In the genomic region with DNA sequence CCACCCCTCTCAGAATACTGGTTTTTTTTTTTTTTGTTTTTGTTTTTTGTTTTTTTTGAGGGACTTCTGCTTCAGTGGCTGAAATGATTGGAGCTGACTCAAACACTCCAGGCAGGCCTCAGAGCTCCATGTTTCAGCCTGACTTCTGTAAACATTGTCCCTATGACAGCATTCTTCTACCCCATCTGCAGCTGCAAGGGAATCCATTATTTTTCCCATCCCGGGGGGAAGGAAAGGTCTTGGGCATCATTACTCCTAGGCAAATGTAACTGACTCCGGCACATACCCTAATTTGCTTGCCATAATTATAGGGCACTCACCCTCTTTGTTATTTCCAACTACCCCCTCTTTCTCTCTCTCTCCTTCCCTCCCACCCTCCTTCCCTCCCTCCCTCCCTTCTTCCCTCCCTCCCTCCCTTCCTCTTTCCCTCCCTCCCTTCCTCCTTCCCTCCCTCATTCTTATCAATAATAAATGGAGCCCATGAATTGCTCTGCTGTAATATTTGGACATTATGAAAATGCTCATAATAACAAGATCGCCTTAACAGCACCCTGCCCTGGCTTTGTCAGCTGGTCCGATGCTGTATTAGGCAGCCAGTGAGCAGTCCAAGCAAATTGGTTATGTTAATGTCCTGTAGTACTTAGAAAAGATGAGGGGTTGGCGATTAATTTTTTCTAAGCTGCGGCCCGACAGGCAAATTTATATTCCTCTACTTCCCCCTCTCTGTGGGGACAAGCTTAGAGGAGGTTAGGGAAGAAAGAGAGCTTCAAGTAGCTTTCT, we compare ENCODE assay signal across 23 mouse cellular contexts.
DNase-seq lines count a peak whose midpoint lies in the region; ATAC-seq and TF ChIP-seq lines count a peak whose summit lies in the region.
"Had no signal": no experiment of that assay in that cellular context is flagged by ENCODE, and none has a peak within 500 bp of the region (broad histone marks: within the 10 kb centered on the region; RNA-seq: fewer than 3 reads in every experiment).

No protein-coding gene starts in this region.

- DNase-seq in hindbrain, embryonic 11.5 days (ENCODE audit: low spot score), result peak; percentile 12
- peak; percentile 9 for DNase-seq in midbrain, embryonic 14.5 days
- DNase-seq in midbrain, postnatal 0 days (ENCODE audit: low spot score), result no peak
- DNase-seq in retina, postnatal 1 day, result peak; percentile 85
- no peak for DNase-seq in right cerebral cortex, postnatal 14 days
- DNase-seq: adrenal gland, adult 8-10 months; cerebellum, adult 2 months; cerebellum, postnatal 25 days; heart, postnatal 4 days; kidney, adult 2 months; layer of hippocampus, adult 9-11 months had no signal

- no peaks in the 10 kb centered on the region for H3K27me3 ChIP-seq in hindbrain, embryonic 11.5 days (ENCODE audit: control insufficient read depth, insufficient read depth, low read length)
- H3K27me3 ChIP-seq in hindbrain, embryonic 16.5 days (replicated peaks; ENCODE audit: control insufficient read depth, insufficient read depth, low read length), result no peaks in the 10 kb centered on the region
- H3K27me3 ChIP-seq in midbrain, embryonic 14.5 days (ENCODE audit: control insufficient read depth, insufficient read depth, low read length), result no peaks in the 10 kb centered on the region
- no peaks in the 10 kb centered on the region for H3K27me3 ChIP-seq in midbrain, postnatal 0 days (ENCODE audit: insufficient read depth, low read length)
- H3K27me3 ChIP-seq in forebrain, embryonic 15.5 days, result no peaks in the 10 kb centered on the region
- H3K27me3 ChIP-seq: embryonic facial prominence, embryonic 12.5 days; neural tube, embryonic 15.5 days had no signal

- peak; percentile 66 for ATAC-seq in hindbrain, embryonic 11.5 days (ENCODE audit: low FRiP score)
- ATAC-seq in hindbrain, embryonic 16.5 days, result no peak
- peak; percentile 40; the same call in 1 of the 2 replicates for ATAC-seq in midbrain, embryonic 14.5 days (ENCODE audit: low FRiP score, low TSS enrichment)
- ATAC-seq in midbrain, postnatal 0 days (ENCODE audit: low FRiP score), result no peak
- peak; percentile 78 for ATAC-seq in forebrain, embryonic 15.5 days (replicated peaks)
- ATAC-seq: activated CD4-positive, CD25-positive, alpha-beta regulatory T cell, adult 4 months; inflammation-experienced regulatory T-cells, adult 6 months had no signal

- TF ChIP-seq CTCF in midbrain, postnatal 0 days (IDR thresholded peaks at IDR 0.05), result no peak

- H3K4me2 ChIP-seq in hindbrain, embryonic 11.5 days (replicated peaks; ENCODE audit: low read depth, low read length), result no peak overlapping the region
- H3K4me2 ChIP-seq in hindbrain, embryonic 16.5 days (ENCODE audit: low read length), result no peak overlapping the region
- H3K4me2 ChIP-seq in midbrain, embryonic 14.5 days (ENCODE audit: low read length), result no peak overlapping the region
- no peak overlapping the region for H3K4me2 ChIP-seq in midbrain, postnatal 0 days (ENCODE audit: low read depth, low read length, poor library complexity, severe bottlenecking)
- H3K4me2 ChIP-seq in forebrain, embryonic 15.5 days (replicated peaks), result no peak overlapping the region
- H3K4me2 ChIP-seq: embryonic facial prominence, embryonic 12.5 days; neural tube, embryonic 15.5 days had no signal

- H3K4me3 ChIP-seq in hindbrain, embryonic 11.5 days (ENCODE audit: low read depth, low read length), result no peak overlapping the region
- no peak overlapping the region for H3K4me3 ChIP-seq in hindbrain, embryonic 16.5 days (ENCODE audit: low read length)
- no peak overlapping the region for H3K4me3 ChIP-seq in midbrain, embryonic 14.5 days (replicated peaks; ENCODE audit: low read depth, low read length)
- no peak overlapping the region for H3K4me3 ChIP-seq in midbrain, postnatal 0 days (ENCODE audit: low read depth, low read length)
- H3K4me3 ChIP-seq in forebrain, embryonic 15.5 days, result no peak overlapping the region
- H3K4me3 ChIP-seq: embryonic facial prominence, embryonic 12.5 days; erythroblast, embryonic 14.5 days; heart, embryonic 10.5 days; left cerebral cortex, adult 2 months; neural tube, embryonic 15.5 days had no signal

- no peaks in the 10 kb centered on the region for H3K4me1 ChIP-seq in hindbrain, embryonic 11.5 days (replicated peaks; ENCODE audit: control insufficient read depth, insufficient read depth, low read length)
- H3K4me1 ChIP-seq in hindbrain, embryonic 16.5 days (ENCODE audit: control insufficient read depth, insufficient read depth, low read depth, low read length), result no peaks in the 10 kb centered on the region
- H3K4me1 ChIP-seq in midbrain, embryonic 14.5 days (ENCODE audit: control insufficient read depth, insufficient read depth, low read length), result peaks cover 8% of the 10 kb centered on the region; the same call in 1 of the 2 replicates
- no peaks in the 10 kb centered on the region for H3K4me1 ChIP-seq in midbrain, postnatal 0 days (ENCODE audit: insufficient read depth, low read length)
- H3K4me1 ChIP-seq in forebrain, embryonic 15.5 days, result no peaks in the 10 kb centered on the region
- H3K4me1 ChIP-seq: embryonic facial prominence, embryonic 12.5 days; heart, embryonic 10.5 days; neural tube, embryonic 15.5 days had no signal

- H3K9ac ChIP-seq in hindbrain, embryonic 11.5 days (ENCODE audit: low read depth, low read length), result no peak overlapping the region
- H3K9ac ChIP-seq in hindbrain, embryonic 16.5 days (ENCODE audit: low read depth, low read length), result no peak overlapping the region
- no peak overlapping the region for H3K9ac ChIP-seq in midbrain, embryonic 14.5 days (replicated peaks; ENCODE audit: low read length)
- no peak overlapping the region for H3K9ac ChIP-seq in midbrain, postnatal 0 days (replicated peaks; ENCODE audit: low read length, poor library complexity, severe bottlenecking)
- H3K9ac ChIP-seq in forebrain, embryonic 15.5 days (replicated peaks), result no peak overlapping the region
- H3K9ac ChIP-seq: embryonic facial prominence, embryonic 12.5 days; liver, embryonic 14.5 days; neural tube, embryonic 15.5 days had no signal

- no peak overlapping the region for H3K27ac ChIP-seq in hindbrain, embryonic 11.5 days (ENCODE audit: low read depth, low read length)
- no peak overlapping the region for H3K27ac ChIP-seq in hindbrain, embryonic 16.5 days (ENCODE audit: low read depth, low read length)
- H3K27ac ChIP-seq in midbrain, embryonic 14.5 days (replicated peaks; ENCODE audit: low read depth, low read length), result 0 out of 2 replicates have a peak overlapping the region, but pooled peaks have one; percentile 45
- no peak overlapping the region for H3K27ac ChIP-seq in midbrain, postnatal 0 days (ENCODE audit: low read depth, low read length)
- no peak overlapping the region for H3K27ac ChIP-seq in forebrain, embryonic 15.5 days (replicated peaks)
- H3K27ac ChIP-seq: embryonic facial prominence, embryonic 12.5 days; heart, embryonic 10.5 days; kidney, postnatal 0 days; left cerebral cortex, adult 2 months; liver, embryonic 14.5 days; macrophage; neural tube, embryonic 15.5 days had no signal

- no peaks in the 10 kb centered on the region for H3K9me3 ChIP-seq in hindbrain, embryonic 11.5 days (ENCODE audit: control insufficient read depth, low read length)
- no peaks in the 10 kb centered on the region for H3K9me3 ChIP-seq in hindbrain, embryonic 16.5 days (ENCODE audit: control insufficient read depth, low read length)
- no peaks in the 10 kb centered on the region for H3K9me3 ChIP-seq in midbrain, embryonic 14.5 days (ENCODE audit: control insufficient read depth, low read length)
- no peaks in the 10 kb centered on the region for H3K9me3 ChIP-seq in midbrain, postnatal 0 days (ENCODE audit: low read length)
- no peaks in the 10 kb centered on the region for H3K9me3 ChIP-seq in forebrain, embryonic 15.5 days
- H3K9me3 ChIP-seq: embryonic facial prominence, embryonic 12.5 days; heart, embryonic 10.5 days; neural tube, embryonic 15.5 days had no signal

- WGBS in hindbrain, embryonic 11.5 days, result 72% methylated on average over 7 of the region's 7 CpGs
- 44% methylated on average over 7 of the region's 7 CpGs for WGBS in hindbrain, embryonic 16.5 days
- 62% methylated on average over 7 of the region's 7 CpGs for WGBS in midbrain, embryonic 14.5 days
- WGBS in midbrain, postnatal 0 days, result 52% methylated on average over 7 of the region's 7 CpGs
- 41% methylated on average over 7 of the region's 7 CpGs for WGBS in forebrain, embryonic 15.5 days

- no peaks in the 10 kb centered on the region for H3K36me3 ChIP-seq in hindbrain, embryonic 11.5 days (ENCODE audit: control insufficient read depth, insufficient read depth, low read length)
- no peaks in the 10 kb centered on the region for H3K36me3 ChIP-seq in hindbrain, embryonic 16.5 days (ENCODE audit: control insufficient read depth, insufficient read depth, low read length)
- H3K36me3 ChIP-seq in midbrain, embryonic 14.5 days (ENCODE audit: control insufficient read depth, insufficient read depth, low read length), result no peaks in the 10 kb centered on the region
- H3K36me3 ChIP-seq in midbrain, postnatal 0 days (ENCODE audit: insufficient read depth, low read length), result no peaks in the 10 kb centered on the region
- no peaks in the 10 kb centered on the region for H3K36me3 ChIP-seq in forebrain, embryonic 15.5 days
- H3K36me3 ChIP-seq: embryonic facial prominence, embryonic 12.5 days; heart, embryonic 10.5 days; neural tube, embryonic 15.5 days had no signal

Comparison
In these comparisons a context has a peak if more than half of its experiments do, and no peak if none do; other contexts are left out.
1. ATAC-seq: peak in hindbrain, embryonic 11.5 days (single experiment), midbrain, embryonic 14.5 days (single experiment) and forebrain, embryonic 15.5 days (single experiment); none in hindbrain, embryonic 16.5 days (single experiment) and midbrain, postnatal 0 days (single experiment).
2. DNase-seq: peak in hindbrain, embryonic 11.5 days (single experiment), midbrain, embryonic 14.5 days (single experiment) and retina, postnatal 1 day (single experiment); none in midbrain, postnatal 0 days (single experiment) and right cerebral cortex, postnatal 14 days (single experiment).